Mouse (Mus musculus): ENCODE data around the gene Rgs11.
"Not testable (repeated sequence)": the region's sequence is repeated elsewhere in the genome, so short reads cannot be mapped to it uniquely, and the experiment has no call there.

Gene Rgs11

DNA sequence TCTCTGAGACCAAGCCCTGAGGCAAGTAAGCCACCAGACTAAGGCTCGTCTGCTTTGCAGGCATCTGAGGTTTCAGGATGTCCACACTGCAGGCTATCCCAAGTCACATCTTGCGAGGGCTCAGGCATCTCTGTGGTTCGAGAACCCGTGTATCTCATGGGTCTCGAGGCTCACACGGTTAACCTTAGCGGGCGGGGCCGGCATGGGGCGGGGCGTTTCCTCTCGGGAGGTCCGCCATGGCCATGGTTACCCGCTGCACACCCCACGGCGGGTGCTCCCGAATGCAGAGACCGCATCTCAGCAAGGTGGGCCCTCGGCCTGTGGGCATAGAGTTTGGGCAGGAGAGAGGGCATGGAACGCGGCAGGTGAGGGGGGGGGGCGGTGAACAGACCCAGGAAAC lies at the start of gene Rgs11:
Rgs11 (plus strand) TSS at position 215 of the 400 bp plus-strand sequence.
- DNase-seq (ENCODE audit: low read depth, low spot score), result peak; percentile 32

DNA sequence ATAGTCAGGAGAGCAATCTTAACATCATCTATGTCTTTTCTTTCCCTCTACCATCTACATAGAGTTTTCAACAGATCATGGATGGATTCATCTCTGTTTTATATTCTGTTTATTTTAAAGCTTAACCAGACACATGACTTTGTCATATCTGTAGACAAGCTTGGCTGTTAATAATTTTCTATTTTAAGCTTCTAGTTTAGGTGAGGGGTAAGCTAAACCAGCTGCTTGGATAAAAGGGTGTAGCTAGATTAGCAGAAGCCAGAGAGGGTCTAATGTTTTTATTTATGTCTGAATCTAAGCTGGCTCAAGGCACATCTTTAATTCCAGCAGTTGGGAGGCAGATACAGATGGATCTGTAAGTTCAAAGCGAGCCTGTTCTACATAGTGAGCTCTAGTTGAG lies 40.0 kb upstream of the Rgs11 start:
- no peak for DNase-seq (ENCODE audit: low read depth, low spot score)

DNA sequence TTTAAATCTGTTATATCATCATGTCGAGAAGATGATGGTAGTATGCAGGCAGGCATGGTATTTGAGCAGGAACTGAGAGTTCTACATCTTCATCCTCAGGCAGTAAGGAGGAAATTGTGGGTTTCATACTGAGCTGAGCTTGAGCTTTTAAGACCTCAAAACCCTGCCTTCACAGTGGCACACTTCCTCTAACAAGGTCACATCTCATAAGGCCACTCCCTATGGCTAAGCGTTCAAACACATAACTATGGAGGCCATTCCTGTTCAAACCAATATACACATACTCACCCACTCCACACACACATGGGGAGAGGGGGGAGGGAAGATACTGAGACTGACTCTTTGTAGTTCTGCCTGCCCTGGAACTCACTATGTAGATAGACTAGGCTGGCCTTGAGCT lies 34.7 kb upstream of the Rgs11 start:
- no peak for DNase-seq (ENCODE audit: low read depth, low spot score)

DNA sequence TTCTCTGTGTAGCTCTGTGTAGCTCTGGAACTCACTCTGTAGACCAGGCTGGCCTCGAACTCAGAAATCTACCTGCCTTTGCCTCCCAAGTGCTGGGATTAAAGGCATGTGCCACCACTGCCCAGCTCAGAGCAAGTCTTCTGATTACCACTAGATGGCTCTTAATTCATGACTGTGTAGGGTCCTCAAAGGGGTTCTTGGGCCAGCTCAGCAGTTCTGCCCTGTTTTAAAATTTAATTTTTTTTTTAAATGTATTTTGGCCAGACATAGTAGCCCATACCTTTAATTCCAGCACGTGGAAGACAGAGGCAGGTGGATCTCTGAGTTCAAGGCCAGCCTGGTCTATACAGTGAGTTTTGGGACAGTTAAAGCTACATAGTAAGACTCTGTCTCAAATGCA lies 27.5 kb upstream of the Rgs11 start:
- not testable (repeated sequence) for DNase-seq (ENCODE audit: low read depth, low spot score)

DNA sequence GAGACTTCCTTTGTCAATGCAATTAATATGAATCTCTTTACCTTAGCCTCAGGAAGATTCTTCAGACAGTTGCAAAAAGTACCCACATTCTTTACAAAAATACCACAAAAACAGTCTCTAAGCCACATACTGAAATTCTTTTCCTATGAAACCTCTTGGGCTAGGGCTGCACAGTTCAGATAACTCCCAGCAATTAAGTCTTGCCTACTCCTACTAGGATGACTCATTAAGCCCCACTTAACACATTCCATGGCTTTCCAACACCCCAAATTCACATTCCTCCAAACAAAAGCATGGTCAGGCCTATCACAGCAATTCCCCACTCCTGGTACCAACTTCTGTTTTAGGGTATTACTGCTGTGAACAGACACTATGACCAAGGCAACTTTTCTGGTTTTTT lies 24.1 kb upstream of the Rgs11 start:
- no peak for DNase-seq (ENCODE audit: low read depth, low spot score)

DNA sequence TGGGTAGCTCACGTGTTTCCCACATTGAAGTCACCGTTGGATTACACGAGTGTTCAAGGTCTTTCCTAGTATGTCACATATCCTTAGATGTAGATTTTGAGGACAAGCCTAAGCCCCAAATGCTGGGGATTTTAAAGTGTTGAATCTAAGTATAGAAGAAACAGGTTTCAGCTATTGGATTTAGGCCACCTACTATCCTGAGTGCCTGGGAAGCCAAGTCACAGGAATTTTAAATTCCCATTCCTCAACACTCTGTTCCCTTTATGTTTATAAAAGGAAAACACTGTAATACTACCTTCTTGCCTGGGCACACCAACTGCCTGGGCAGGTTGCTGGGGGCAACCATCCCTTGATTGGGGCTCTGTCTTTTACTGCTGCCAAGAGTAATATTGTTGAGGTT lies 21.6 kb upstream of the Rgs11 start:
- peak; percentile 51 for DNase-seq (ENCODE audit: low read depth, low spot score)

DNA sequence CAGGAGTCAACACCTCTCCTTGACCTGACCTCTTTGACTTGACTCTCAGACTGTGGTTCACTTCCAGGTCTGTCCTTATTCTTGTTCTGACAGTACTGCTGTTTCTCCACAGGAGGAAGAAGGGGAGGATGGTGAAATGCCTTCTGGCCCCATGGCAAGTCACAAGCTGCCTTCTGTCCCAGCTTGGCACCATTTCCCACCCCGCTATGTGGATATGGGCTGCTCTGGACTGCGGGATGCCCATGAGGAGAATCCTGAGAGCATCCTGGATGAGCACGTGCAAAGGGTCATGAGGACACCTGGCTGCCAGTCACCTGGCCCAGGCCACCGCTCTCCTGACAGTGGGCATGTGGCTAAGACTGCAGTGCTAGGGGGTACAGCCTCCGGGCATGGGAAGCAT lies 15.2 kb upstream of the Rgs11 start:
- peak; percentile 69 for DNase-seq (ENCODE audit: low read depth, low spot score)

DNA sequence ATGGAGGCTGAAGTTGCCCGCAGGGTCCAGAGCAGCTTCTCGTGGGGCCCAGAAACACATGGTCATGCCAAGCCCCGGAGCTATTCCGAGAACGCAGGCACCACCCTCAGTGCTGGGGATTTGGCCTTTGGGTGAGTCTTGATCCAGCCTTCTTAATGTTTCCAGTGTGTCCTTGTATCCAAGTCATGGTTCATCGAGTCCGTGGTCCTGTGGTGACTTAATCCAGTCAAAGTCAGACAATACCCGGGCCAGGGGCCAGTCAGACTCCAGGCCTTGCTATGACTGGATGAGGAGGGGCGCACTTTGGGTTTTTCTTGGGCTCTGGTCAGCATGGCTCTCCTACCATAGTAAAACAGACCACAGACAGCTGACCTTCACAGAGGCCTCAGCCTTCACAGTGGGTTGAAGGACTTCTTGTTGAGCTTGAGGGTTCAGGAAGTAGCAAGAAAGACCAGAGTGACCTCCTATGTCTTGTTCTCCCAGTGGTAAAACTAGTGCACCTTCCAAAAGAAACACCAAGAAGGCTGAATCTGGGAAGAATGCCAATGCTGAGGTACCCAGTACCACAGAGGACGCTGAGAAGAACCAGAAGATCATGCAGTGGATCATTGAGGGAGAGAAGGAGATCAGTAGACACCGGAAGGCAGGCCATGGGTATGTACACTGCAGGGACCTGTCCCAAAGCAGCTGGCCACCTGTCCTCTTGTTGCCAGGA lies 14.5 kb upstream of the Rgs11 start:
- DNase-seq (ENCODE audit: low read depth, low spot score), result no peak

DNA sequence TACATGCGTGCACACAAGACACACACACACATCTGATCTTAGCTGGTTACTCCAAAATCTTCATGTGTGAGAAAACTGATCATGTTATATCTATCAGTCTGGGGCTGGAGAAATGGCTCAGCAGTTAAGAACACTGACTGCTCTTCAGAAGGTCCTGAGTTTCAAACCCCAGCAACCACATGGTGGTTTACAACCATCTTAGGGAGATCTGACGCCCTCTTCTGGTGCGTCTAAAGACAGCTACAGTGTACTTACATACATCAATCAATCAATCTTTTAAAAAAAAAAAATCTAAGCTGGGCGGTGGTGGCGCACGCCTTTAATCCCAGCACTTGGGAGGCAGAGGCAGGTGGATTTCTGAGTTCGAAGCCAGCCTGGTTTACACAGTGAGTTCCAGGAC lies 11.3 kb upstream of the Rgs11 start:
- not testable (repeated sequence) for DNase-seq (ENCODE audit: low read depth, low spot score)

DNA sequence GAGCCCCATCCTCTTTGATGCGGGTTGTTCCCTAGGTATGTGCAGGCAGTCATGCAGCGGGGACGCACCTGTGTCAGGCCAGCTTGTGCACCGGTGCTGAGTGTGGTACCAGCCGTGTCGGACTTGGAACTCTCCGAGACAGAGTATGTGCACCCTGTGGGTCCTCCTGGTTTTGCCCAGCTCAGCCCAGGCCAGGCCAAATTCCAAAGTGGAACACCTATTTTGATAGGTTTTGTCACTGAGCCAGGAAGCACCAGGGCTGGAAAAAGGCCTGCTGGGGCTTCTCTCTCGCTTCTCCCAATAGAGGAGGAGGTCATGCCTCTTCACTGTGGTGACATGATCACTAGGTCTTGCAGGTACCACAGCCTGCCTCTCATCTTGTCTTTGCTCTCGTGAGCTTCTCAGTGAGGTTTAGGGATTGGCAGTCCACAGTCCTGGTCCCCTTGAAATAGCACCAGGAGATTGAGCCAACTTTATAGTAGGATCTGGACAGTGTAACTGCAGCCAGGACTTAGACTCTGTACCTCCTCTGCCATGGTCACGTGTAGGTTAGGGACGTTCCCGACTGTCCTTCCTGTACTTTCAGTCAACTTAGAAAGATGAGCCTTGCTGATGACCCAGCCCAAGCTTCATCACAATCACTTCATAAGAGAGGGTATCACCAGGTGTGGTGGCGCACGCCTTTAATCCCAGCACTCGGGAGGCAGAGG lies 10.1 kb upstream of the Rgs11 start:
- DNase-seq (ENCODE audit: low read depth, low spot score), result no peak

DNA sequence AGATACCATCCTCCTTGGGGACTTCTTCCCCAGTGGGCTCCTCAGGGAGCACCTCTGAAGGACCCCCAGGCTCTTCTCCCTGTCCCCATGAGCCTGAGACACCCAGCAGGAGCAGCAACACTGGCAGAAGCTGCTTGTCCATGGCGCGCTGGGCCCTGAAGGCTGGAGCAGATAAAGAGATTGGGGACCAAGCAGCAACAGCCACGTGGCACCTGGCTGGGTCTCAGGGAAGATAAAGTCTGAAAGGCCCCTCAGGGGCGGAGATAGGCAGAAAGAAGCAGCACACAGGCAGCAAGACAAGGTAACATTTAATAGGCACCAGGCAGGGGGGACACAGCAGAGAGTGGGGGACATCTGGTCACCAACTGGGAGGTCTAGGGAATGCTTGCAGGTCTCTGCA lies 3.9 kb upstream of the Rgs11 start, which contains the start of gene Pdia2:
Pdia2 (minus strand) TSS at position 196 of the 400 bp plus-strand sequence.
- DNase-seq (ENCODE audit: low read depth, low spot score), result no peak

DNA sequence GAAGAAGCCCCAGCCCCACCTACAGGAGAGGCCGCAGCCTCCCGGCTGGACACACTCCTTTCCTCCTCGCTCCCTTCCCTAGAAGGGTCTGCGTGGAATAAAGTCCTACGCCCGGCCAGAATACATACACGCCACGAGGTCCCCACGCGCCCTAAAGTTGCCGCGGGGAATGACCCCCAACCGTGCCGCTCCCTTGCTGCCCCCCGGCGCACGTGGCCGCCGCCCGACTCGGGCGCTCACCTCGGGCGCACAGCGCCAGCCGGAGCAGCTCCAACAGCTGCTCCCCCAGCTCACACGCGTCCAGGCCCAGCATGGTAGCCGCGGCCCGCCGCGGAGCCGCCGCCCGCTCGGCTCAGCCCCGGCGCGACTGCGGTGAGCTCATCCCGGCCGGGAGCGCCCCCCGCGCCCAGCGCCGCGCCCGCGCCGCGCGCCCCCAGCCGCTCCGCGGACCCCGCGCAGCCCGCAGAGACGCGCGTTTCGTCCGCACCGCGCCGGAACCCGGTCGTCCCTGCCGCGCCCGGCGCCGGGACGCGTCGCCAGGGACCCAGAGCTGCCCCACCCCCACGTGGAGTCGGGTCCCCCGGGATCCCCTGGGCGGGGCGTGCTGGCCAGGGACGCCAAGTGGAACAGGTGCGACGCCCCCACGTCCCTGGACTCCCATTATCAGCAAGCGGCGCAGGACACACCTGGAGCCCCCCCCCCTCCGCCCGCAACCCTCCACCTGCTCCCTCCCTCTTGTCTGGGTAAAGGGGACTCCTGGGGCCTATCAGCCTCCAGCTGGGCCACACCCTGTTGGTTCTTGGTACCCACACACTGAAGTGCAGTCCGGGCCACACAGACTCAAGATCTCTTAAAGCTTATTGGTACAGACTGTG lies 1.7 kb upstream of the Rgs11 start:
- DNase-seq (ENCODE audit: low read depth, low spot score), result peak; percentile 44

DNA sequence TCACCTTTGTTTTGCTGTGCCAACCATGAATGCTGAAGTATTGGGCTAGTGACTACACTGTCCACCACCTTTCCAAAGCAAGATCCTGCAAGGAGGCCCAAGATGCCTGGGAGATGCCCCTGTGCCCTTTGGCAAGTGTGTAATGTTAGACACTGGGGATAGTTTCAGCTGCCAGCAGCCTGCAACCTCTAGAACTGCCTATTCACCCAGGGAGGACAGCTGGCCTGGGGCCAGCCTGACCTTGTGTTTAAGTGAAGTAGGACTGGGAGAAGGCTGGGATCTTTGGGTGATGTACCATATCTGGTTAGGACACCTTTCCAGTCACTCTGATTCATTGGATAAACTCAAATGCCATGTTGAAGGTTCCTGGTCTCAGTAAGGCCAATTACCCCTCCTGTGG lies 753 bp upstream of the Rgs11 start:
- DNase-seq (ENCODE audit: low read depth, low spot score), result no peak

DNA sequence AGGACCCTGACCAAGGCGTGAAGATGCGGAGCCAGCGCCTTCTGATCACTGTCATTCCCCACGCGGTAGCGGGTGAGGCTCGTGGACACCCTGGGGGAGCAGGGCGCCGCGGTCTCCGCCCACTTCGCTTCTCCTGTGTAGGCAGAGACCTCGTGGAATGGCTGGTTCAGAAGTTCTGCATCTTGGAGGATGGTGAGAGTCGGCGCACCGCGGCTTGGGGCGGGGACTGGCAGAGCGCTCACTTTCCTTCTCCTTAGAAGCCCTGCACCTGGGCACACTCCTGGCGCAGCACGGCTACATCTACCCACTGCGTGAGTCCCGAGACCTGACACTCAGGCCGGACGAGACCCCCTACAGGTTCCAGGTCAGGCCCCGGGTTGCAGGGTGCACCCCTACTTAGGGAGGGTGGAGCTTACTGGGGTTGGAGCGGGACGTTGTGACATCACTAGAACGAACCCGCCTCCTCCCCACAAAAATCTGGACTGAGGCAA lies 615 bp downstream of the Rgs11 start:
- DNase-seq (ENCODE audit: low read depth, low spot score), result peak; percentile 81

DNA sequence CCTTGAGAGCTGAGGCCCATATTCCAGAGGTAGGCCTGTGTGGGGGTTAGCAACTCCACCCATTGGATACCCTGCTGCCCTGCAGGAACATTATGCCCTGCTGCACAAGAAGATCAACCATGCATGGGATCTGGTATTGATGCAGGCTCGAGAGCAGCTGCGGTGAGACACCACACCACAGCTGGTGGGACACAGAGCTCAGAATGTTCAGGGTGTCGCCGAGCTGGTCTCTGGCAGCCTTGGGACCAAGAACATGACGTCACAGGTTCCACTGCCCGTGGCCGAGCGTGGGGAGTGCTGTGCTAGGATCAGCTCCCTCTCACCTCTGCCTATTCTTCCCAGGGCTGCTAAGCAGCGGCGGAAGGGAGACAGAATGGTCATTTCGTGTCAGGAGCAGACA lies 2.0 kb downstream of the Rgs11 start:
- no peak for DNase-seq (ENCODE audit: low read depth, low spot score)

DNA sequence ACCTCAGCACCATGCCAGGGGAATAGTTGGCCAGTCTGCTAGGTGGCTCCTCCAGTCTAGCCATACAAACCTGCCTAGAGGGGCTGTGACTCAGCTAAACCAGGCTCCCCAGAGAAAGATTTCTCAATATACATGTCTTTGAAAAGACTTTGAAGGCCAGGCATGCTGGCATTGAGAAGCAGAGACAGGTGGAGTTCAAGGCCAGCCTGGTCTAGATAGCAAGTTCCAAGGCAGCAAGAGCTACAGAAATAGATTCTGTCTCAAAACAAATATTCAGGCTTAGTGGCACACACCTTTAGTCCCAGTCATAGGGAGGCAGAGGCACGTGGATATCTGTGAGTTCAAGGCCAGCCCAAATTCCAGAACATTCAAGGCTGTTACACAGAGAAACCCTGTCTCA lies 3.6 kb downstream of the Rgs11 start:
- no peak for DNase-seq (ENCODE audit: low read depth, low spot score)

DNA sequence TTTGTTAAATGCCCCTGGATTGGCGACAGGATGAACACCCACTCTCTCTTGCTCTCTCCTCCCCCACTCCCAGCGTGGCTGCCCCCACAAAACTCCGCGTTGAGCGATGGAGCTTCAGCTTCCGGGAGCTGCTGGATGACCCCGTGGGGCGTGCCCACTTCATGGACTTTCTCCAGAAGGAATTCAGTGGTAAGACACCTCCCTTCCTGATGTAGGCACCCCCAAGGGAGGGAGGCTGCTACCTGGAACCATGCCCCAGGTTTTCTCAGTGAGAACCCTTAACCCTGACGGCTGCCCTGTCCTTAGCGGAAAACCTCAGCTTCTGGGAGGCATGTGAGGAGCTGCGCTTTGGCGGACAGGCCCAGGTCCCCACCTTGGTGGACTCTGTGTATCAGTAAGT lies 4.9 kb downstream of the Rgs11 start, which contains the start of gene Arhgdig:
Arhgdig (minus strand) TSS at position 101 of the 400 bp plus-strand sequence.
- DNase-seq (ENCODE audit: low read depth, low spot score), result no peak

DNA sequence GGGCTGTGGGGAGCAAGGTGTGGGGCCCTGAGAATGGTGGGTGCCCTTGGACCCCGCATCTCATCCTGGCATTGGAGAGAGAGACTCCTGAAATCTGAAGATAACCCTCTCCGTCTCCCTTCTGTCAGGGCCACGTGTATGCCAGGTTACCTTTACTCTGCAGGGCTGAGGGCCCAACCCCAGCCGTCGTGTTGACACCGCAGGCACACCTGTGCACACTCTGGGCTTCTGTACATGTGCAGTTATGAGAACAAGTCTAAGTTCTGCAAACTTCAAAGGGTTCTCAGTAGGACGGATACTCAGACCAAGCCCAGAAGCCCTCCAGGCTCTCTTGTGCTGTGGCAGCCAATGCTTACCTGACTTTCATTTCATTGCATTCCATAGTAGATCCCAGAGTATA lies 9.5 kb downstream of the Rgs11 start:
- no peak for DNase-seq (ENCODE audit: low read depth, low spot score)

DNA sequence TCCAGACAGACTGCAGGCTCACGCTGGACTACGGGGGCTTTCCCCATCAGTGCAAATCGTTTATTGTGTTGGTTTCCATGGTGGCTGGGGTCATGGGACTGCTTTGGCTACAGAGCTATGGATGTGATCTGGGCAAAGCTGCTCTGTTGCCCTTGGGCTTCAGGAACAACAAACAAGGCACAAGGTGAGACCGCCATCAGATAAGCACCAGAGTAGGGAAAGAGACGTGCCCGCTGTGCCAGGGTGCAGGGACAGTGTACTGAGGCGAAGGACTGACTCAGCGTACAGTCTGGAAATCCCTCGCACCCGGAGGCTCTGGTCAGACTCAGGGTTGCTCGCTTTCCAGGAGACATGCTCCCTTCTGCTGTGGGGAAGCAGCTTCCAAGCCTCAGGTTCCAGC lies 9.9 kb downstream of the Rgs11 start:
- DNase-seq (ENCODE audit: low read depth, low spot score), result no peak

DNA sequence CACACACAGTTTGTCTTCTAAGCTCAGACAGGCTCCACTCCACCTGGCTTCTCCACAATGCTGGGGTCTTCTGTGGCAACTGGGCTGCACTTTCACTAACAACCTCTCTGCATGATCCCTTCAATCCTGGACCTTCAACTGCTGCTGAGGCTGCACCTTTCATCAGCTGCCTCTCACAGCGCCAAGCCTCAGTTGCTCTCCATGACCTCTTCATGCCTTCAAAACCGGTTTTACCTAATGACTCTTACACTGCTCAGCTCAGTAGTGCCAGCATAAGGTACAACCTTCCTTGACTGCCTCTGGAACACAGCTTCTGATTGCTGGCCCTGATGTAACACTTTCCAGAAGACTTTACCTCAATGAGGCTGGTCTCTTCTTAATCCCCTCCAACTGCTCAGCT lies 18.8 kb downstream of the Rgs11 start:
- no peak for DNase-seq (ENCODE audit: low read depth, low spot score)

DNA sequence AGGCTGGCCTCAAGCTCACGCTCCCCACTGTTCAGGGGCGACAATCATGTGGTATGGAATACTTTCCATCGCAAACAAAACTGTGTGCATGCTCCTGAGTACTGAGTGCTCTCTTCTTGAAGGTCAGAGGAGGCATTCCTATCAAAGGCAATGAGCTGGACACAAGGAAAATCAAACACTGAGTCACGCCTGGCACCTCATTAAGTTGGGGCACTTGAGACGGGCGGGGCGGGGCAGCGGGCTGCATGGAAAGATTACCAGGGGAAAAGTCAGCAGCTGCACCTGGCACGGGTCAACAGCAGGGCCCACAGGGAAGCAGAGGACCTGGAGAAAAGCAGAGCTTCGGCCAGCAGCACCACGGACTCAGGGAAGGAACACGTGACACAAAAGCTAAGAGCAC lies 22.4 kb downstream of the Rgs11 start:
- no peak for DNase-seq (ENCODE audit: low read depth, low spot score)

DNA sequence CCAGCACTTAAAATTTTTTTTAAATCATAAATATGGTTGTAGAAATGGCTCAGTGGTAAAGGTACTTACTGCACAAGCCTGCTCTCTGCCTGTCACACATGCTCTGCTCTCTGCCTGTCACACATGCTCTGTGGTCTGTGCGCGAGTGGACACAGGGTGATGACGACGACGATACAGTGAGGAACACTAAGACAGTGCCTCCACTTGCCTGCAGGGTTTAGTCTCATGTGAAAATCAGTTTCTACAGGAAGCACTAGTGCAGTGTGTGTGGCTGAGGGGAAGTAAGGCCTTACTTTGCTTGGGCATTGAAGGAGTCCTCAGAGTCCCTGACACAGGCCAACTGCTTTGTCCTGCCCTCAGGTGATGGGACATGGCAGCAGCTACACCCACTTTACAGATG lies 27.0 kb downstream of the Rgs11 start:
- no peak for DNase-seq (ENCODE audit: low read depth, low spot score)
